In genomic region chr19:30982436-30982835, GRCm38 (mm10) we compare ENCODE assay signal across 21 mouse cellular contexts.
A peak's percentile ranks its signal among the peaks of the same experiment; 100 is the strongest.
DNase-seq lines count a peak whose midpoint lies in the region; ATAC-seq lines count a peak whose summit lies in the region.
"Had no signal": no experiment of that assay in that cellular context is flagged by ENCODE, and none has a peak within 500 bp of the region (broad histone marks: within the 10 kb centered on the region; RNA-seq: fewer than 3 reads in every experiment).

No protein-coding gene starts in this region.

- H3K4me3 ChIP-seq in embryonic facial prominence, embryonic 14.5 days (ENCODE audit: low read depth, low read length) = no peak overlapping the region
- no peak overlapping the region for H3K4me3 ChIP-seq in embryonic facial prominence, embryonic 10.5 days
- no peak overlapping the region for H3K4me3 ChIP-seq in heart, embryonic 10.5 days
- H3K4me3 ChIP-seq: embryonic facial prominence, embryonic 13.5 days; forebrain, embryonic 13.5 days; forebrain, embryonic 15.5 days had no signal

- H3K9ac ChIP-seq in embryonic facial prominence, embryonic 14.5 days (ENCODE audit: low read depth, low read length) = no peak overlapping the region
- H3K9ac ChIP-seq: embryonic facial prominence, embryonic 13.5 days; forebrain, embryonic 13.5 days; forebrain, embryonic 15.5 days; forebrain, postnatal 0 days had no signal

- no peaks in the 10 kb centered on the region for H3K9me3 ChIP-seq in embryonic facial prominence, embryonic 14.5 days (ENCODE audit: control insufficient read depth, low read length)
- no peaks in the 10 kb centered on the region for H3K9me3 ChIP-seq in embryonic facial prominence, embryonic 10.5 days
- no peaks in the 10 kb centered on the region for H3K9me3 ChIP-seq in heart, embryonic 10.5 days
- H3K9me3 ChIP-seq: embryonic facial prominence, embryonic 13.5 days; forebrain, embryonic 13.5 days; forebrain, embryonic 15.5 days; G1E had no signal

- H3K4me2 ChIP-seq in embryonic facial prominence, embryonic 14.5 days (ENCODE audit: low read depth, low read length) = no peak overlapping the region
- H3K4me2 ChIP-seq: embryonic facial prominence, embryonic 13.5 days; forebrain, embryonic 13.5 days; forebrain, embryonic 15.5 days had no signal

- DNase-seq in embryonic facial prominence, embryonic 14.5 days (ENCODE audit: low spot score) = peak; percentile 17
- DNase-seq in embryonic facial prominence, embryonic 10.5 days (ENCODE audit: low spot score) = no peak
- peak; percentile 82 for DNase-seq in retina, embryonic 14.5 days (ENCODE audit: low spot score)
- no peak for DNase-seq in heart, embryonic 10.5 days (ENCODE audit: low spot score)
- no peak for DNase-seq in lung, postnatal 4 days
- DNase-seq: adrenal gland, adult 2 months; adrenal gland, postnatal 10 days; adrenal gland, postnatal 25 days; B cell, adult 2 months; cerebellum, adult 11-12 months; cerebellum, adult 2 months; cerebellum, adult 9-10 months; cerebellum, postnatal 10 days; cerebellum, postnatal 25 days; forebrain, postnatal 0 days had no signal

- no peak overlapping the region for H3K27ac ChIP-seq in embryonic facial prominence, embryonic 14.5 days (replicated peaks; ENCODE audit: low read depth, low read length)
- no peak overlapping the region for H3K27ac ChIP-seq in embryonic facial prominence, embryonic 10.5 days (replicated peaks)
- no peak overlapping the region for H3K27ac ChIP-seq in heart, embryonic 10.5 days
- H3K27ac ChIP-seq: embryonic facial prominence, embryonic 13.5 days; forebrain, embryonic 13.5 days; forebrain, embryonic 15.5 days had no signal

- no peak; the same call in 1 of the 2 replicates for ATAC-seq in embryonic facial prominence, embryonic 14.5 days (ENCODE audit: low read depth)
- ATAC-seq: CD4-positive, CD25-positive, alpha-beta regulatory T cell, adult 4 months; forebrain, embryonic 13.5 days; forebrain, embryonic 15.5 days; forebrain, postnatal 0 days had no signal

- H3K4me1 ChIP-seq in embryonic facial prominence, embryonic 14.5 days (ENCODE audit: control insufficient read depth, insufficient read depth, low read length) = no peaks in the 10 kb centered on the region
- H3K4me1 ChIP-seq in embryonic facial prominence, embryonic 10.5 days = no peaks in the 10 kb centered on the region
- no peaks in the 10 kb centered on the region for H3K4me1 ChIP-seq in heart, embryonic 10.5 days
- H3K4me1 ChIP-seq: embryonic facial prominence, embryonic 13.5 days; forebrain, embryonic 13.5 days; forebrain, embryonic 15.5 days had no signal

- WGBS in embryonic facial prominence, embryonic 14.5 days = 87% methylated on average over 4 of the region's 4 CpGs
- WGBS in embryonic facial prominence, embryonic 10.5 days = 90% methylated on average over 4 of the region's 4 CpGs
- WGBS in heart, embryonic 10.5 days = 89% methylated on average over 4 of the region's 4 CpGs

- H3K36me3 ChIP-seq in embryonic facial prominence, embryonic 14.5 days (ENCODE audit: control insufficient read depth, insufficient read depth, low read length) = no peaks in the 10 kb centered on the region
- H3K36me3 ChIP-seq in embryonic facial prominence, embryonic 10.5 days (replicated peaks) = no peaks in the 10 kb centered on the region
- no peaks in the 10 kb centered on the region for H3K36me3 ChIP-seq in heart, embryonic 10.5 days
- H3K36me3 ChIP-seq: embryonic facial prominence, embryonic 13.5 days; forebrain, embryonic 15.5 days; G1E had no signal

- H3K27me3 ChIP-seq in embryonic facial prominence, embryonic 14.5 days (replicated peaks; ENCODE audit: control insufficient read depth, insufficient read depth, low read length) = no peaks in the 10 kb centered on the region
- H3K27me3 ChIP-seq in embryonic facial prominence, embryonic 10.5 days (replicated peaks; ENCODE audit: low read depth, poor library complexity, severe bottlenecking) = no peaks in the 10 kb centered on the region
- no peaks in the 10 kb centered on the region for H3K27me3 ChIP-seq in heart, embryonic 10.5 days (ENCODE audit: insufficient read depth, poor library complexity, severe bottlenecking)
- H3K27me3 ChIP-seq: CH12.LX; embryonic facial prominence, embryonic 13.5 days; forebrain, embryonic 13.5 days; forebrain, embryonic 15.5 days had no signal

Comparison
In these comparisons a context has a peak if more than half of its experiments do, and no peak if none do; other contexts are left out.
1. DNase-seq: peak in embryonic facial prominence, embryonic 14.5 days (single experiment) and retina, embryonic 14.5 days (single experiment); none in embryonic facial prominence, embryonic 10.5 days (single experiment), heart, embryonic 10.5 days (single experiment) and lung, postnatal 4 days (0 of 2).